Mouse (Mus musculus) lung, adult 2 months (tissue): ENCODE results near the gene Nucb1.

Experiments
- CTCF ChIP-seq: fragments of 200-500 bp; IDR thresholded peaks from 2 replicates; pipeline ENCODE4 v1.5.1; 2011; ENCODE audit warnings: mild to moderate bottlenecking, low read length, control low read depth; ENCODE audit not compliant: insufficient read depth
- POLR2A ChIP-seq: fragments of 200-500 bp; IDR thresholded peaks from 2 replicates; pipeline ENCODE4 v1.6.1; 2011; ENCODE audit warnings: low read depth, mild to moderate bottlenecking, control low read depth, low read length, borderline replicate concordance; ENCODE audit errors: extremely low read depth

- TF ChIP-seq CTCF (no peak), POLR2A (no peak)
Measured at GRCm38 (mm10) chr7:45544525-45544924, 34.3 kb upstream of the Nucb1 start.
